Mouse (Mus musculus) CH12.LX (cell line): ENCODE measurements around the gene Phrf1. TPM values are rescaled to one million over a fixed set of nuclear protein-coding genes. Genes with fewer than 3 reads are reported as not detected.

ENCODE experiments used
- DNase-seq: peaks from one replicate; pipeline ENCODE4 v3.0.0-alpha.2; 2013; ENCODE audit errors: extremely low read depth
- H3K27ac ChIP-seq: 2 replicates; pipeline ENCODE4 v1.5.1; 2012; ENCODE audit warnings: low read depth, mild to moderate bottlenecking, control low read depth, moderate library complexity; ENCODE audit not compliant: insufficient read depth
- H3K27me3 ChIP-seq: replicated peaks from 2 replicates; pipeline ENCODE3; 2012; ENCODE audit warnings: inconsistent platforms
- H3K36me3 ChIP-seq, 2 experiments: replicated peaks in 1 of 2; 2 replicates each; pipeline versions ENCODE3 to v1.6.1; 2012; ENCODE audit warnings: inconsistent platforms in 1 of 2, low read length in 1 of 2, mild to moderate bottlenecking in 1 of 2, mixed read lengths in 1 of 2, moderate library complexity in 1 of 2; ENCODE audit not compliant: control insufficient read depth in 1 of 2, insufficient read depth in 1 of 2
- H3K4me1 ChIP-seq, 2 experiments: 2 replicates each; pipeline ENCODE4 v1.6.1; 2012; ENCODE audit warnings: inconsistent platforms in 1 of 2, moderate library complexity in 1 of 2; ENCODE audit not compliant: insufficient read depth in 2 of 2, control insufficient read depth in 1 of 2
- H3K4me2 ChIP-seq: 2 replicates; pipeline ENCODE4 v1.6.1; 2012; ENCODE audit warnings: low read depth, mild to moderate bottlenecking, control low read depth; ENCODE audit not compliant: poor library complexity, insufficient read depth, severe bottlenecking
- H3K4me3 ChIP-seq, 3 experiments: fragments of 150-350 bp in 1 of 3; sonication (generic) in 1 of 3; replicated peaks in 1 of 3; 2 replicates each; pipeline versions ENCODE3 to v1.5.1; 2011 to 2012; ENCODE audit warnings: low read depth in 2 of 3, low read length in 2 of 3, mild to moderate bottlenecking in 2 of 3, moderate library complexity in 2 of 3, control low read depth in 1 of 3, improper control_type of control experiment in 1 of 3, inconsistent platforms in 1 of 3, mixed read lengths in 1 of 3; ENCODE audit not compliant: poor library complexity in 1 of 3
- H3K79me2 ChIP-seq: replicated peaks from 2 replicates; pipeline ENCODE4 v1.6.1; 2012; ENCODE audit warnings: mild to moderate bottlenecking, moderate library complexity; ENCODE audit not compliant: control insufficient read depth, poor library complexity, insufficient read depth, severe bottlenecking; ENCODE audit errors: extremely low read depth
- H3K9ac ChIP-seq: 2 replicates; pipeline ENCODE4 v1.6.1; 2012; ENCODE audit warnings: low read depth, mild to moderate bottlenecking, control low read depth, moderate library complexity; ENCODE audit not compliant: insufficient read depth
- H3K9me3 ChIP-seq: replicated peaks from 2 replicates; pipeline ENCODE3; 2012; ENCODE audit warnings: low read length, inconsistent platforms, mixed read lengths
- BHLHE40 ChIP-seq: IDR thresholded peaks from 2 replicates; pipeline ENCODE4 v1.6.1; 2011; ENCODE audit warnings: mild to moderate bottlenecking, low read depth, low read length, improper control_type of control experiment
- E2F4 ChIP-seq: IDR thresholded peaks from 2 replicates; pipeline ENCODE4 v1.6.1; 2011; ENCODE audit warnings: low read depth, low read length, improper control_type of control experiment; ENCODE audit not compliant: insufficient replicate concordance
- ETS1 ChIP-seq: conservative IDR thresholded peaks from 2 replicates; pipeline ENCODE4 v1.6.1; 2012; ENCODE audit warnings: low read depth, mild to moderate bottlenecking, inconsistent platforms, low read length, improper control_type of control experiment, moderate library complexity
- GABPA ChIP-seq: IDR thresholded peaks from 2 replicates; pipeline ENCODE4 v1.6.1; 2012; ENCODE audit warnings: low read depth, low read length, improper control_type of control experiment, inconsistent platforms; ENCODE audit not compliant: insufficient replicate concordance
- IRF4 ChIP-seq: IDR thresholded peaks from 2 replicates; pipeline ENCODE4 v1.6.1; 2014; ENCODE audit warnings: low read depth, mild to moderate bottlenecking, inconsistent platforms, low read length, improper control_type of control experiment
- JUN ChIP-seq: IDR thresholded peaks from 2 replicates; pipeline ENCODE4 v1.6.1; 2011; ENCODE audit warnings: low read depth, mild to moderate bottlenecking, low read length, improper control_type of control experiment, moderate library complexity; ENCODE audit not compliant: insufficient read depth
- JUND ChIP-seq: conservative IDR thresholded peaks from 2 replicates; pipeline ENCODE4 v1.6.1; 2011; ENCODE audit warnings: low read depth, low read length, improper control_type of control experiment
- KAT2A ChIP-seq: IDR thresholded peaks from 2 replicates; pipeline ENCODE4 v1.6.1; 2012; ENCODE audit warnings: low read length, improper control_type of control experiment, inconsistent platforms; ENCODE audit not compliant: insufficient replicate concordance
- MEF2A ChIP-seq: IDR thresholded peaks from 2 replicates; pipeline ENCODE4 v1.6.1; 2014; ENCODE audit warnings: low read depth, mild to moderate bottlenecking, inconsistent platforms, low read length, improper control_type of control experiment, borderline replicate concordance
- NELFE ChIP-seq: IDR thresholded peaks from 2 replicates; pipeline ENCODE4 v1.6.1; 2011; ENCODE audit warnings: low read depth, low read length, improper control_type of control experiment
- NRF1 ChIP-seq: IDR thresholded peaks from 2 replicates; pipeline ENCODE4 v1.6.1; 2014; ENCODE audit warnings: low read depth, mild to moderate bottlenecking, inconsistent platforms, low read length, improper control_type of control experiment, moderate library complexity
- PAX5 ChIP-seq: IDR thresholded peaks from 2 replicates; pipeline ENCODE4 v1.6.1; 2012; ENCODE audit warnings: low read length, inconsistent platforms, mixed read lengths
- POLR2AphosphoS2 ChIP-seq: IDR thresholded peaks from 2 replicates; pipeline ENCODE4 v1.6.1; 2011; ENCODE audit warnings: low read depth, low read length, improper control_type of control experiment
- SIN3A ChIP-seq: IDR thresholded peaks from 2 replicates; pipeline ENCODE4 v1.6.1; 2012; ENCODE audit warnings: low read length, improper control_type of control experiment, inconsistent platforms
- TCF12 ChIP-seq: IDR thresholded peaks from 2 replicates; pipeline ENCODE4 v1.6.1; 2014; ENCODE audit warnings: low read depth, mild to moderate bottlenecking, inconsistent platforms, low read length, improper control_type of control experiment
- USF2 ChIP-seq: conservative IDR thresholded peaks from 2 replicates; pipeline ENCODE4 v1.6.1; 2011; ENCODE audit warnings: low read depth, low read length, improper control_type of control experiment
- ZC3H11A ChIP-seq: IDR thresholded peaks from 2 replicates; pipeline ENCODE4 v1.6.1; 2012; ENCODE audit warnings: low read depth, mild to moderate bottlenecking, inconsistent platforms, low read length, improper control_type of control experiment
- ZKSCAN1 ChIP-seq: IDR thresholded peaks from 2 replicates; pipeline ENCODE4 v1.6.1; 2012; ENCODE audit warnings: low read depth, inconsistent platforms, low read length, improper control_type of control experiment, borderline replicate concordance
- dilution Hi-C: fragments of 300-500 bp; cut with MboI; formaldehyde crosslinking; loops from 2 replicates; pipeline ENCODE4 v1.14.3; 2020; ENCODE audit warnings: low sequenced_read_pairs; ENCODE audit not compliant: extremely low pct_unique_long_range_greater_than_20kb, extremely low pct_ligation_motif_present
- in situ Hi-C: fragments of 300-500 bp; cut with MboI; formaldehyde crosslinking; loops from 3 replicates; pipeline ENCODE4 v1.14.3; 2019; ENCODE audit warnings: low sequenced_read_pairs, low pct_ligation_motif_present, low pct_unique_long_range_greater_than_20kb, mixed read lengths
- polyA plus RNA-seq: library from polyadenylated mRNA; unstranded; fragments of >175 nt; gene quantifications from 2 replicates; pipeline ENCODE4 v1.2.1, GENCODE M21; 2012; ENCODE audit warnings: low read depth; ENCODE audit not compliant: insufficient read length
- total RNA-seq, 2 experiments: library from RNA; depleted of rRNA; stranded (reverse); fragments of 300-350 nt in 1 of 2; fragments of >200 nt in 1 of 2; gene quantifications; 2 replicates each; pipeline ENCODE4 v1.2.3; 2012 to 2014

Phrf1 gene
- total and polyA plus RNA-seq, 3 experiments, result 22.4 to 59.2 (median 52.5) TPM

GRCm38 (mm10) chr7:141195754-141196153, 32.8 kb upstream of the Phrf1 start:
- peaks cover 15 to 18% of the 10 kb centered on the region in 2 experiments for H3K36me3 ChIP-seq
- in situ Hi-C loops (no loop called here), dilution Hi-C loops (no loop called here)
- no peak overlapping the region for H3K4me3 ChIP-seq
- no peak for DNase-seq
- peaks cover 6 to 18% of the 10 kb centered on the region in 2 experiments for H3K4me1 ChIP-seq
- H3K9ac ChIP-seq, result no peak overlapping the region
- H3K4me2 ChIP-seq, result no peak overlapping the region
- H3K9me3 ChIP-seq, result no peaks in the 10 kb centered on the region
- H3K27me3 ChIP-seq, result no peaks in the 10 kb centered on the region
- TF ChIP-seq SIN3A, result no peak
- no peak for TF ChIP-seq JUND
- no peak for TF ChIP-seq E2F4
- no peak for TF ChIP-seq POLR2AphosphoS2
- TF ChIP-seq MEF2A, result no peak
- TF ChIP-seq TCF12, result no peak
- no peak for TF ChIP-seq ZKSCAN1
- TF ChIP-seq BHLHE40, result no peak
- TF ChIP-seq JUN, result no peak
- TF ChIP-seq ETS1, result no peak
- no peak for TF ChIP-seq IRF4
- no peak for TF ChIP-seq ZC3H11A
- no peaks in the 10 kb centered on the region for H3K79me2 ChIP-seq
- H3K27ac ChIP-seq, result no peak overlapping the region

DNA sequence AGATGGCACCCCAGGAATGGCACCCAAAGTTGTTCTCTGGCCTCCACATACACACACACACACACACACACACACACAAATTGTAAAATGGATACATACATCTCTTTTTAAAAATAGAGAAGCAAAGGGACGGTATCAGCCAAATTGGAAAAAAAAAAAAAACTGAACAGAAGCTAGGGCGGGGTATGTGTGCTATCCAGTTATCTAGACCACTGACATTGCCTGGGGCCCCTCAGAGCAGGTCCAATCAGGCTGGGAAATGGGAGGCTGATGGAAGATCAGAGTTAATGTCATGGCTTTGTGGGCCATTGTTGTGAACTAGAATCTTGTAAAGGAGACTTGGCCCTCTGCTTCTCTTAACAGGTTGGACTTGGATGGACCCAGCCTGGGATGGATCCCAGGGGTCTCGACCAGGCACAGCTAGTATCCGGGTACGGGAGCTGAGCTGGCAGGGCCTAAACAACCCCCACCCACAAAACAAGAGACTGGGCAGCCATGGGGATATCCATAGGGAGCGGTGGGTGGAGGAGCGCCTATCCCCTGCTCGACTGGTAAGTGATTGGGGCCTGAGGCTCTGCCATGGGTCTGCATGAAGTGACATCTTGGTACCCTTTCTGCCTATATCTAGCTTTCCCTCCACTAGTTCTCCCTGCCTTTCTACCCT, 31.8 kb upstream of the Phrf1 start:
- TF ChIP-seq IRF4 (no peak), GABPA (no peak), NRF1 (no peak), KAT2A (no peak), NELFE (no peak), PAX5 (no peak), USF2 (no peak)
- DNase-seq, result no peak
- Histone ChIP-seq H3K27me3 (no peaks in the 10 kb centered on the region), H3K79me2 (no peaks in the 10 kb centered on the region), H3K36me3 (peaks cover 6 to 8% of the 10 kb centered on the region in 2 experiments), H3K9me3 (no peaks in the 10 kb centered on the region), H3K4me3 (no peak overlapping the region), H3K27ac (no peak overlapping the region), H3K4me1 (peaks cover 6 to 18% of the 10 kb centered on the region in 2 experiments), H3K9ac (no peak overlapping the region), H3K4me2 (no peak overlapping the region)
- in situ Hi-C loops (no loop called here), dilution Hi-C loops (no loop called here)
